Mouse (Mus musculus) intestine, embryonic 14.5 days (tissue): ENCODE measurements around the gene Scgb2a2. TPM values are rescaled to one million over a fixed set of nuclear protein-coding genes. Genes with fewer than 3 reads are reported as not detected.
A peak's percentile ranks its signal among the peaks of the same experiment; 100 is the strongest.
"Not testable (repeated sequence)": the region's sequence is repeated elsewhere in the genome, so short reads cannot be mapped to it uniquely, and the experiment has no call there.

Experiments
- ATAC-seq: fragments of 200-750 bp; cut with Nextera tagmentation; replicated peaks from 2 replicates; pipeline ENCODE4 v1.8.0; 2017; ENCODE audit warnings: low read depth, moderate number of reproducible peaks, moderate TSS enrichment, moderate library complexity; ENCODE audit not compliant: low FRiP score, low TSS enrichment
- DNase-seq: peaks from one replicate; pipeline ENCODE4 v3.0.0-alpha.2; 2018; ENCODE audit warnings: low spot score
- H3K27ac ChIP-seq: fragments of 300-500 bp; sonication (generic); 2 replicates; pipeline ENCODE4 v1.5.1; 2014; ENCODE audit warnings: low read depth, mild to moderate bottlenecking, control low read depth
- H3K27me3 ChIP-seq: fragments of 300-500 bp; sonication (generic); replicated peaks from 2 replicates; pipeline ENCODE4 v1.6.1; 2014; ENCODE audit warnings: low read length, control low read depth; ENCODE audit not compliant: control insufficient read depth, insufficient read depth
- H3K36me3 ChIP-seq: fragments of 300-500 bp; sonication (generic); 2 replicates; pipeline ENCODE4 v1.6.1; 2014; ENCODE audit warnings: low read length, control low read depth; ENCODE audit not compliant: control insufficient read depth, insufficient read depth
- H3K4me1 ChIP-seq: fragments of 300-500 bp; sonication (generic); replicated peaks from 2 replicates; pipeline ENCODE4 v1.6.1; 2014; ENCODE audit warnings: low read length, control low read depth, mixed read lengths; ENCODE audit not compliant: control insufficient read depth, insufficient read depth
- H3K4me2 ChIP-seq: fragments of 300-500 bp; sonication (generic); 2 replicates; pipeline ENCODE4 v1.6.1; 2014; ENCODE audit warnings: low read length
- H3K4me3 ChIP-seq: fragments of 300-500 bp; sonication (generic); 2 replicates; pipeline ENCODE4 v1.5.1; 2014; ENCODE audit warnings: low read depth, low read length, control low read depth, mixed read lengths
- H3K9ac ChIP-seq: fragments of 300-500 bp; sonication (generic); 2 replicates; pipeline ENCODE4 v1.6.1; 2014; ENCODE audit warnings: mild to moderate bottlenecking, low read length
- H3K9me3 ChIP-seq: fragments of 300-500 bp; sonication (generic); 2 replicates; pipeline ENCODE4 v1.6.1; 2016; ENCODE audit warnings: low read length, control low read depth; ENCODE audit not compliant: control insufficient read depth
- WGBS: fragments of 180-500 bp; shearing (Covaris S2); extraction: QIAGEN DNeasy Blood & Tissue Kit; methylation state at CpG from one replicate; pipeline ENCODE4 v1.1.7; 2014; 5-methylcytosine and 5-hydroxymethylcytosine counted together
- polyA plus RNA-seq: library from polyadenylated mRNA; unstranded; fragments of >200 nt; fragmentation: Nextera tagmentation; extraction: Ambion mirVana; gene quantifications from 2 replicates; pipeline ENCODE4 v1.2.1, GENCODE M21; 2014

The Scgb2a2 gene
- polyA plus RNA-seq, 1 experiment from 2014 or later, result not detected

- H3K27me3 ChIP-seq, result no peaks in the 10 kb centered on the region
- no peaks in the 10 kb centered on the region for H3K9me3 ChIP-seq
- no peak overlapping the region for H3K9ac ChIP-seq
- H3K4me3 ChIP-seq, result no peak overlapping the region
- H3K4me2 ChIP-seq, result no peak overlapping the region
- 92% methylated on average over 1 of the region's 1 CpGs for WGBS
- no peak overlapping the region for H3K27ac ChIP-seq
- ATAC-seq (no peak), DNase-seq (no peak)
- H3K36me3 ChIP-seq, result peaks cover 94% of the 10 kb centered on the region
- H3K4me1 ChIP-seq, result no peaks in the 10 kb centered on the region
Measured at GRCm38 (mm10) chr19:9886348-9886747, 39.0 kb downstream of the Scgb2a2 start.

DNA sequence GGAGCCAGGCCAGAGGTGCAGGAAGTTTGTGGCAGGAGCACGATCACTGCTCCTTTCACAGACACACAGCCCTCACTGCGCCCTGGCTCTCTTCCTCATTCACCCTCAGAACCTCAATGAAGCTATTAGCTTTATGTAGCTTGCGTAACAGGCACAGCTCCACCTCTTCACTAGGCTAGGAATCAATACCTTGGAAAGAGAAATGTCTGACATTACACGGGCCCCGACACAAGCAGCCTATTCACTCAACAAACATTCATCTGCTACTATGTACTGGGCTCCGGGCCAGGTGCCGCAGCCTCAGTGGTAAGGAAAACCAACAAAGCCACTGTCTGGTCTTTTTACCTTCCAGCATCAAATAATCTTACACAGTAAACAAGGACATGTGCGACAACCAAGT, 39.4 kb downstream of the Scgb2a2 start:
- Histone ChIP-seq H3K36me3 (peaks cover 94% of the 10 kb centered on the region), H3K4me2 (no peak overlapping the region), H3K4me1 (no peaks in the 10 kb centered on the region), H3K27me3 (no peaks in the 10 kb centered on the region), H3K4me3 (no peak overlapping the region), H3K9ac (no peak overlapping the region), H3K9me3 (no peaks in the 10 kb centered on the region), H3K27ac (no peak overlapping the region)
- ATAC-seq, result no peak
- 92% methylated on average over 8 of the region's 8 CpGs for WGBS
- DNase-seq, result no peak

GRCm38 (mm10) chr19:9896067-9896466, 48.7 kb downstream of the Scgb2a2 start:
- H3K27me3 ChIP-seq, result no peaks in the 10 kb centered on the region
- H3K4me1 ChIP-seq, result peaks cover 18% of the 10 kb centered on the region
- DNase-seq (no peak), ATAC-seq (no peak)
- H3K9ac ChIP-seq, result no peak overlapping the region
- no peak overlapping the region for H3K4me2 ChIP-seq
- no peak overlapping the region for H3K27ac ChIP-seq
- 68% methylated on average over 5 of the region's 5 CpGs for WGBS
- H3K4me3 ChIP-seq, result no peak overlapping the region
- no peaks in the 10 kb centered on the region for H3K9me3 ChIP-seq
- H3K36me3 ChIP-seq, result peaks cover 48% of the 10 kb centered on the region

DNA sequence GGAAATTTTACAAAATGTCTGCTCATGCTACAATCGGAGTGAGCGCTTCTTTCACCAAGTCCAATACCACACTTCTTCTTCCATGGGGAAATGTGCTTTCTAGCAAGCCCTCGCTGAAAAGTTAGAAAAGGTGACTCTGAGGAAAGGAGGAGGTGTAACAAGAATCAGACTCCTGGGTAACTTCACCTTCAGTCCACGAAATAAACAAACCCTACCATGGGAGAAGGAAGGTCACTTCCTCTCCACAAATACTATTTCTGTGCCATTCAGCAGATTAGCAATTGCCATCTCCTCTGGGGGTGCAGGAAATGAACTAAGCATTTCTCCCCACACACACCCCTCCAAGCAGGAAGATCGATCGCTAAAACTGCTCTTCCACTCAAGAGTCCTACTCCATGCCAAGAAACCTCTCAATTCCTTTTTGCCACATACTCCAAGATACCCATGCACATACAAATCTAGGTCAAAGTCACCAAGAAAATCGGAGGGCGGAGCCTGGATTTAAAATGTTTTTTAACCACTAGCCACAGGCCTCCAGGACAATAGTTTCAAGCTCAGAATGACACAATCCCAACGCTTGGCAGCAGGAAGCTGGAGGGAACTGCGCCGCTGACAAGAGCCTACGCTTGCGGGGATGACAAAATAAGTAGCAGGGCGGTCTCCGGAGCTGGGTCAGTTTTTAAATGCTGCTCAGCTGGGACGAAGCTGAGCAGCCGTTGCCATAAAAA, 51.1 kb downstream of the Scgb2a2 start:
- 9% methylated on average over 17 of the region's 17 CpGs for WGBS
- Histone ChIP-seq H3K9ac (peak overlapping the region; percentile 86), H3K36me3 (peaks cover 24% of the 10 kb centered on the region), H3K4me3 (peak overlapping the region; percentile 74), H3K4me1 (peaks cover 18% of the 10 kb centered on the region), H3K4me2 (peak overlapping the region; percentile 67), H3K27ac (peak overlapping the region; percentile 87), H3K9me3 (no peaks in the 10 kb centered on the region), H3K27me3 (no peaks in the 10 kb centered on the region)
- DNase-seq (peak; percentile 69), ATAC-seq (no peak)

DNA sequence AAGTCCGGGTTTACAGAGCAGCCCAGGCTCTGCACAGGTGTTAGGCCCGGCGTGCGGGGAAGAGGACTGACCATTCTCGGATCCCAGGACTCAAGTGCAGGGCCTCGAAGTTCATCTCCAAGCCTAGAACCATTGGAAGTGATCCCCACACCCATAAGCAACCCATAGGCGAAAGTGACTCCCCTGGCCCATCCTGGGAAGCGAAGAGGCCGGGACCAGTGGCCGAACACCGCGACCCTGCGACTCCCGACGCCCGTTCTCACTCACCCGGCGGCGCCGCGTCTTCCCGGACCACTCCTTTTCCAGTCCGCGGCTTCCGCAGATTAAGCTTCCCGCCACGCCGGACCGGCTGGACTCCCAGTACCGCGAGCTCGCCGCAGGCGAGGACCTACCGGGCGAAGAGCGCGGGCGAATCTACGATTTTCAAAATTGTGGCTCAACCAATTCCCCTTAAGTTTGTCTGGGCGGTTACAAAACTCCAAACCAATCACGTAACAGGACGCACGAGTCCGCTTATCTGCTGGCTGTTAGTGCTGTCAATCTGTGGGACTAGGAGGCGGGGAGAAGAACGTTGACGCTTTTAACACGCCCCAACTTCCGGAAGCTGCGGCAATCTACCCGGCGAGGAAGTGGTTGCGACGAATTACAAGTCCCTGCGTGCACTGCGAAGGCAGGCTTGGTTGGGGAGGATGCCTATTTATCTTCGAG, 51.9 kb downstream of the Scgb2a2 start, which contains the start of gene Incenp:
TSS of gene Incenp (minus strand) at position 480 of the 708 bp plus-strand sequence.
- WGBS, result 0% methylated on average over 58 of the region's 58 CpGs
- no peaks in the 10 kb centered on the region for H3K9me3 ChIP-seq
- H3K4me2 ChIP-seq, result peak within 1 kb of the TSS; percentile 81
- peaks cover 17% of the 10 kb centered on the region for H3K36me3 ChIP-seq
- peak within 1 kb of the TSS; percentile 87 for H3K27ac ChIP-seq
- H3K4me1 ChIP-seq, result peaks cover 18% of the 10 kb centered on the region
- H3K4me3 ChIP-seq, result peak within 1 kb of the TSS; percentile 74
- DNase-seq (peak; percentile 90), ATAC-seq (peak; percentile 98)
- peak within 1 kb of the TSS; percentile 86 for H3K9ac ChIP-seq
- no peaks in the 10 kb centered on the region for H3K27me3 ChIP-seq

- no peak for DNase-seq
- peak overlapping the region; percentile 58 for H3K9ac ChIP-seq
Measured at GRCm38 (mm10) chr19:9899780-9900146, 52.4 kb downstream of the Scgb2a2 start.

GRCm38 (mm10) chr19:9900696-9901095, 53.3 kb downstream of the Scgb2a2 start:
- H3K36me3 ChIP-seq, H3K27ac ChIP-seq, H3K4me2 ChIP-seq, H3K9me3 ChIP-seq, H3K27me3 ChIP-seq, H3K9ac ChIP-seq, ATAC-seq, H3K4me3 ChIP-seq: not testable (repeated sequence)
- peak; percentile 18 for DNase-seq
- peaks cover 18% of the 10 kb centered on the region for H3K4me1 ChIP-seq
- 95% methylated on average over 2 of the region's 2 CpGs for WGBS

More at GRCm38 (mm10) chr19:9899780-9900146, 52.4 kb downstream of the Scgb2a2 start:
- H3K36me3 ChIP-seq, result peaks cover 12% of the 10 kb centered on the region
- peak overlapping the region; percentile 87 for H3K27ac ChIP-seq
- ATAC-seq, result peak; percentile 61
- H3K4me1 ChIP-seq, result peaks cover 18% of the 10 kb centered on the region
- WGBS, result 9% methylated on average over 10 of the region's 10 CpGs
- peak overlapping the region; percentile 81 for H3K4me2 ChIP-seq
- peak overlapping the region; percentile 74 for H3K4me3 ChIP-seq
- H3K9me3 ChIP-seq, result no peaks in the 10 kb centered on the region
- no peaks in the 10 kb centered on the region for H3K27me3 ChIP-seq
